Mouse (Mus musculus) CH12.LX (cell line): ENCODE data around the gene Nrm. TPM values are rescaled to one million over a fixed set of nuclear protein-coding genes. Genes with fewer than 3 reads are reported as not detected.

Experiments used
- DNase-seq: peaks from one replicate; pipeline ENCODE4 v3.0.0-alpha.2; 2013; ENCODE audit errors: extremely low read depth
- H3K27ac ChIP-seq: 2 replicates; pipeline ENCODE4 v1.5.1; 2012; ENCODE audit warnings: low read depth, mild to moderate bottlenecking, control low read depth, moderate library complexity; ENCODE audit not compliant: insufficient read depth
- H3K27me3 ChIP-seq: replicated peaks from 2 replicates; pipeline ENCODE3; 2012; ENCODE audit warnings: inconsistent platforms
- H3K36me3 ChIP-seq, 2 experiments: replicated peaks in 1 of 2; 2 replicates each; pipeline versions ENCODE3 to v1.6.1; 2012; ENCODE audit warnings: inconsistent platforms in 1 of 2, low read length in 1 of 2, mild to moderate bottlenecking in 1 of 2, mixed read lengths in 1 of 2, moderate library complexity in 1 of 2; ENCODE audit not compliant: control insufficient read depth in 1 of 2, insufficient read depth in 1 of 2
- H3K4me1 ChIP-seq, 2 experiments: 2 replicates each; pipeline ENCODE4 v1.6.1; 2012; ENCODE audit warnings: inconsistent platforms in 1 of 2, moderate library complexity in 1 of 2; ENCODE audit not compliant: insufficient read depth in 2 of 2, control insufficient read depth in 1 of 2
- H3K4me2 ChIP-seq: 2 replicates; pipeline ENCODE4 v1.6.1; 2012; ENCODE audit warnings: low read depth, mild to moderate bottlenecking, control low read depth; ENCODE audit not compliant: poor library complexity, insufficient read depth, severe bottlenecking
- H3K4me3 ChIP-seq, 3 experiments: fragments of 150-350 bp in 1 of 3; sonication (generic) in 1 of 3; replicated peaks in 1 of 3; 2 replicates each; pipeline versions ENCODE3 to v1.5.1; 2011 to 2012; ENCODE audit warnings: low read depth in 2 of 3, low read length in 2 of 3, mild to moderate bottlenecking in 2 of 3, moderate library complexity in 2 of 3, control low read depth in 1 of 3, improper control_type of control experiment in 1 of 3, inconsistent platforms in 1 of 3, mixed read lengths in 1 of 3; ENCODE audit not compliant: poor library complexity in 1 of 3
- H3K79me2 ChIP-seq: replicated peaks from 2 replicates; pipeline ENCODE4 v1.6.1; 2012; ENCODE audit warnings: mild to moderate bottlenecking, moderate library complexity; ENCODE audit not compliant: control insufficient read depth, poor library complexity, insufficient read depth, severe bottlenecking; ENCODE audit errors: extremely low read depth
- H3K9ac ChIP-seq: 2 replicates; pipeline ENCODE4 v1.6.1; 2012; ENCODE audit warnings: low read depth, mild to moderate bottlenecking, control low read depth, moderate library complexity; ENCODE audit not compliant: insufficient read depth
- H3K9me3 ChIP-seq: replicated peaks from 2 replicates; pipeline ENCODE3; 2012; ENCODE audit warnings: low read length, inconsistent platforms, mixed read lengths
- CHD1 ChIP-seq: IDR thresholded peaks from 2 replicates; pipeline ENCODE4 v1.6.1; 2012; ENCODE audit warnings: low read depth, low read length, improper control_type of control experiment, inconsistent platforms
- CHD2 ChIP-seq: IDR thresholded peaks from 2 replicates; pipeline ENCODE4 v1.6.1; 2011; ENCODE audit warnings: low read length, improper control_type of control experiment
- E2F4 ChIP-seq: IDR thresholded peaks from 2 replicates; pipeline ENCODE4 v1.6.1; 2011; ENCODE audit warnings: low read depth, low read length, improper control_type of control experiment; ENCODE audit not compliant: insufficient replicate concordance
- ELF1 ChIP-seq: IDR thresholded peaks from 2 replicates; pipeline ENCODE4 v1.6.1; 2014; ENCODE audit warnings: low read depth, mild to moderate bottlenecking, inconsistent platforms, low read length, improper control_type of control experiment
- EP300 ChIP-seq: IDR thresholded peaks from 2 replicates; pipeline ENCODE4 v1.6.1; 2011; ENCODE audit warnings: low read length, improper control_type of control experiment
- ETS1 ChIP-seq: conservative IDR thresholded peaks from 2 replicates; pipeline ENCODE4 v1.6.1; 2012; ENCODE audit warnings: low read depth, mild to moderate bottlenecking, inconsistent platforms, low read length, improper control_type of control experiment, moderate library complexity
- GABPA ChIP-seq: IDR thresholded peaks from 2 replicates; pipeline ENCODE4 v1.6.1; 2012; ENCODE audit warnings: low read depth, low read length, improper control_type of control experiment, inconsistent platforms; ENCODE audit not compliant: insufficient replicate concordance
- HCFC1 ChIP-seq: IDR thresholded peaks from 2 replicates; pipeline ENCODE4 v1.6.1; 2012; ENCODE audit warnings: low read depth, mild to moderate bottlenecking, inconsistent platforms, low read length, improper control_type of control experiment
- IRF4 ChIP-seq: IDR thresholded peaks from 2 replicates; pipeline ENCODE4 v1.6.1; 2014; ENCODE audit warnings: low read depth, mild to moderate bottlenecking, inconsistent platforms, low read length, improper control_type of control experiment
- JUND ChIP-seq: conservative IDR thresholded peaks from 2 replicates; pipeline ENCODE4 v1.6.1; 2011; ENCODE audit warnings: low read depth, low read length, improper control_type of control experiment
- MAFK ChIP-seq: IDR thresholded peaks from 2 replicates; pipeline ENCODE4 v1.6.1; 2011; ENCODE audit warnings: low read length, improper control_type of control experiment; ENCODE audit not compliant: insufficient replicate concordance
- MAZ ChIP-seq: IDR thresholded peaks from 2 replicates; pipeline ENCODE4 v1.6.1; 2012; ENCODE audit warnings: low read depth, mild to moderate bottlenecking, inconsistent platforms, low read length, improper control_type of control experiment, moderate library complexity
- MEF2A ChIP-seq: IDR thresholded peaks from 2 replicates; pipeline ENCODE4 v1.6.1; 2014; ENCODE audit warnings: low read depth, mild to moderate bottlenecking, inconsistent platforms, low read length, improper control_type of control experiment, borderline replicate concordance
- MXI1 ChIP-seq: IDR thresholded peaks from 2 replicates; pipeline ENCODE4 v1.6.1; 2011; ENCODE audit warnings: mild to moderate bottlenecking, low read depth, low read length, improper control_type of control experiment
- MYC ChIP-seq: IDR thresholded peaks from 2 replicates; pipeline ENCODE4 v1.6.1; 2011; ENCODE audit warnings: low read depth, mild to moderate bottlenecking, improper control_type of control experiment, low read length
- NELFE ChIP-seq: IDR thresholded peaks from 2 replicates; pipeline ENCODE4 v1.6.1; 2011; ENCODE audit warnings: low read depth, low read length, improper control_type of control experiment
- PAX5 ChIP-seq: IDR thresholded peaks from 2 replicates; pipeline ENCODE4 v1.6.1; 2012; ENCODE audit warnings: low read length, inconsistent platforms, mixed read lengths
- POLR2A ChIP-seq: IDR thresholded peaks from 2 replicates; pipeline ENCODE4 v1.6.1; 2011; ENCODE audit warnings: low read depth, mild to moderate bottlenecking, improper control_type of control experiment, low read length
- POLR2AphosphoS2 ChIP-seq: IDR thresholded peaks from 2 replicates; pipeline ENCODE4 v1.6.1; 2011; ENCODE audit warnings: low read depth, low read length, improper control_type of control experiment
- RAD21 ChIP-seq: IDR thresholded peaks from 2 replicates; pipeline ENCODE4 v1.6.1; 2011; ENCODE audit warnings: low read depth, mild to moderate bottlenecking, low read length, improper control_type of control experiment, moderate library complexity
- RCOR1 ChIP-seq: conservative IDR thresholded peaks from 2 replicates; pipeline ENCODE4 v1.6.1; 2012; ENCODE audit warnings: low read depth, mild to moderate bottlenecking, inconsistent platforms, low read length, improper control_type of control experiment
- SIN3A ChIP-seq: IDR thresholded peaks from 2 replicates; pipeline ENCODE4 v1.6.1; 2012; ENCODE audit warnings: low read length, improper control_type of control experiment, inconsistent platforms
- TCF12 ChIP-seq: IDR thresholded peaks from 2 replicates; pipeline ENCODE4 v1.6.1; 2014; ENCODE audit warnings: low read depth, mild to moderate bottlenecking, inconsistent platforms, low read length, improper control_type of control experiment
- UBTF ChIP-seq: IDR thresholded peaks from 2 replicates; pipeline ENCODE4 v1.6.1; 2012; ENCODE audit warnings: low read depth, mild to moderate bottlenecking, inconsistent platforms, low read length, improper control_type of control experiment, moderate library complexity
- USF2 ChIP-seq: conservative IDR thresholded peaks from 2 replicates; pipeline ENCODE4 v1.6.1; 2011; ENCODE audit warnings: low read depth, low read length, improper control_type of control experiment
- ZKSCAN1 ChIP-seq: IDR thresholded peaks from 2 replicates; pipeline ENCODE4 v1.6.1; 2012; ENCODE audit warnings: low read depth, inconsistent platforms, low read length, improper control_type of control experiment, borderline replicate concordance
- ZMIZ1 ChIP-seq: IDR thresholded peaks from 2 replicates; pipeline ENCODE4 v1.6.1; 2012; ENCODE audit warnings: low read depth, mild to moderate bottlenecking, inconsistent platforms, low read length, improper control_type of control experiment
- dilution Hi-C: fragments of 300-500 bp; cut with MboI; formaldehyde crosslinking; loops from 2 replicates; pipeline ENCODE4 v1.14.3; 2020; ENCODE audit warnings: low sequenced_read_pairs; ENCODE audit not compliant: extremely low pct_unique_long_range_greater_than_20kb, extremely low pct_ligation_motif_present
- in situ Hi-C: fragments of 300-500 bp; cut with MboI; formaldehyde crosslinking; loops from 3 replicates; pipeline ENCODE4 v1.14.3; 2019; ENCODE audit warnings: low sequenced_read_pairs, low pct_ligation_motif_present, low pct_unique_long_range_greater_than_20kb, mixed read lengths
- polyA plus RNA-seq: library from polyadenylated mRNA; unstranded; fragments of >175 nt; gene quantifications from 2 replicates; pipeline ENCODE4 v1.2.1, GENCODE M21; 2012; ENCODE audit warnings: low read depth; ENCODE audit not compliant: insufficient read length
- total RNA-seq, 2 experiments: library from RNA; depleted of rRNA; stranded (reverse); fragments of 300-350 nt in 1 of 2; fragments of >200 nt in 1 of 2; gene quantifications; 2 replicates each; pipeline ENCODE4 v1.2.3; 2012 to 2014

The Nrm gene
- total and polyA plus RNA-seq, 3 experiments, result 12.1 to 16.7 (median 15.4) TPM

GRCm38 (mm10) chr17:35822564-35822963 lies 38.6 kb upstream of the Nrm start:
- Histone ChIP-seq H3K4me2 (peak overlapping the region; percentile 79), H3K9ac (peak overlapping the region; percentile 90), H3K4me3 (peak overlapping the region; percentile 61 to 90 (median 69)), H3K36me3 (peaks cover 19 to 31% of the 10 kb centered on the region in 2 experiments), H3K4me1 (peaks cover 0 to 17% of the 10 kb centered on the region in 2 experiments; a peak in 2 of 4 replicates), H3K79me2 (peaks cover 5% of the 10 kb centered on the region; the same call in 1 of the 2 replicates), H3K9me3 (no peaks in the 10 kb centered on the region), H3K27me3 (no peaks in the 10 kb centered on the region), H3K27ac (peak overlapping the region; percentile 6; the same call in 1 of the 2 replicates)
- in situ Hi-C loops, result no loop called here
- dilution Hi-C loops, result no loop called here
- no peak for DNase-seq
- peak; percentile 10; the same call in 1 of the 2 replicates for TF ChIP-seq SIN3A
- no peak for TF ChIP-seq MYC
- 0 out of 2 replicates have a peak, but pooled peaks have one; percentile 2 for TF ChIP-seq MXI1
- no peak for TF ChIP-seq UBTF

GRCm38 (mm10) chr17:35822964-35823937 lies 37.9 kb upstream of the Nrm start, which contains the start of gene Flot1:
Gene Flot1, plus strand, starts transcription at chr17:35823230.
- H3K79me2 ChIP-seq, result peaks cover 5% of the 10 kb centered on the region; the same call in 1 of the 2 replicates
- H3K4me3 ChIP-seq, result peak within 1 kb of the TSS; percentile 61 to 90 (median 69)
- peak within 1 kb of the TSS; percentile 59; the same call in 1 of the 2 replicates for H3K27ac ChIP-seq
- in situ Hi-C loops, result no loop called here
- peak; percentile 92 for DNase-seq
- peak within 1 kb of the TSS; percentile 90 for H3K9ac ChIP-seq
- peak within 1 kb of the TSS; percentile 79 for H3K4me2 ChIP-seq
- H3K27me3 ChIP-seq, result no peaks in the 10 kb centered on the region
- dilution Hi-C loops, result no loop called here
- H3K36me3 ChIP-seq, result peaks cover 19 to 38% of the 10 kb centered on the region in 2 experiments
- H3K4me1 ChIP-seq, result peaks cover 0 to 17% of the 10 kb centered on the region in 2 experiments; a peak in 2 of 4 replicates
- TF ChIP-seq SIN3A, result peak; percentile 63; the same call in 1 of the 2 replicates
- no peak for TF ChIP-seq JUND
- TF ChIP-seq ZKSCAN1, result no peak
- TF ChIP-seq MEF2A, result peak; percentile 62; the same call in 1 of the 2 replicates
- TF ChIP-seq RCOR1, result no peak
- TF ChIP-seq NELFE, result peak; percentile 51
- TF ChIP-seq CHD2, result peak; percentile 13; the same call in 1 of the 2 replicates
- no peak for TF ChIP-seq RAD21
- peak; percentile 64 for TF ChIP-seq IRF4
- no peak for TF ChIP-seq CHD1
- peak; percentile 27; the same call in 1 of the 2 replicates for TF ChIP-seq HCFC1
- TF ChIP-seq PAX5, result no peak
- TF ChIP-seq E2F4, result no peak
- peak; percentile 61 for TF ChIP-seq ELF1
- TF ChIP-seq MAZ, result peak; percentile 75; the same call in 1 of the 2 replicates
- 0 out of 2 replicates have a peak, but pooled peaks have one; percentile 56 for TF ChIP-seq MAFK
- TF ChIP-seq ZMIZ1, result no peak
- peak; percentile 72; the same call in 1 of the 2 replicates for TF ChIP-seq ETS1
- TF ChIP-seq MXI1, result peak; percentile 53; the same call in 1 of the 2 replicates
- no peak for TF ChIP-seq MYC
- no peak for TF ChIP-seq UBTF
- no peak for TF ChIP-seq GABPA
- peak; percentile 67; the same call in 1 of the 2 replicates for TF ChIP-seq POLR2AphosphoS2
- TF ChIP-seq POLR2A, result peak; percentile 55
- TF ChIP-seq TCF12, result no peak
- TF ChIP-seq USF2, result no peak
- TF ChIP-seq EP300, result no peak
- TF ChIP-seq, all 38 proteins: peak for 13
- no peaks in the 10 kb centered on the region for H3K9me3 ChIP-seq
